Mouse (Mus musculus): ENCODE data around the gene Gm10272. TPM values are rescaled to one million over a fixed set of nuclear protein-coding genes. Genes with fewer than 3 reads are reported as not detected.
"Not testable (repeated sequence)": the region's sequence is repeated elsewhere in the genome, so short reads cannot be mapped to it uniquely, and the experiment has no call there.

Gene Gm10272
- polyA plus RNA-seq, 1 experiment from 2014 or later, result not detected

- not testable (repeated sequence) for H3K27ac ChIP-seq (ENCODE audit: low read depth, low read length); ATAC-seq (replicated peaks; ENCODE audit: low FRiP score); H3K9ac ChIP-seq (ENCODE audit: low read length); H3K4me2 ChIP-seq (ENCODE audit: low read depth, low read length, severe bottlenecking); H3K9me3 ChIP-seq (ENCODE audit: control insufficient read depth, low read length); DNase-seq (ENCODE audit: low spot score); H3K4me3 ChIP-seq (ENCODE audit: low read depth, low read length); H3K27me3 ChIP-seq (ENCODE audit: control insufficient read depth, insufficient read depth, low read length); H3K36me3 ChIP-seq (ENCODE audit: control insufficient read depth, insufficient read depth, low read length); H3K4me1 ChIP-seq (replicated peaks; ENCODE audit: control insufficient read depth, insufficient read depth, low read length)
- 63% methylated on average over 4 of the region's 5 CpGs for WGBS
These were observed 35.7 kb downstream of the Gm10272 start, which contains the start of gene Gm18596 for GRCm38 (mm10) chr10:77741924-77742688. Gene Gm18596, minus strand, starts transcription at chr10:77742638.

GRCm38 (mm10) chr10:77750686-77751085 lies 44.3 kb downstream of the Gm10272 start:
- WGBS, result 89% methylated on average over 1 of the region's 1 CpGs
- not testable (repeated sequence) for DNase-seq (ENCODE audit: low spot score)

GRCm38 (mm10) chr10:77751254-77751653 lies 44.8 kb downstream of the Gm10272 start, which contains the start of gene Gm9736:
Gene Gm9736, minus strand, starts transcription at chr10:77751354.
- not testable (repeated sequence) for ATAC-seq (replicated peaks; ENCODE audit: low FRiP score); H3K4me3 ChIP-seq (ENCODE audit: low read depth, low read length); H3K9ac ChIP-seq (ENCODE audit: low read length); H3K36me3 ChIP-seq (ENCODE audit: control insufficient read depth, insufficient read depth, low read length); H3K4me2 ChIP-seq (ENCODE audit: low read depth, low read length, severe bottlenecking); H3K4me1 ChIP-seq (replicated peaks; ENCODE audit: control insufficient read depth, insufficient read depth, low read length); DNase-seq (ENCODE audit: low spot score); H3K9me3 ChIP-seq (ENCODE audit: control insufficient read depth, low read length); H3K27me3 ChIP-seq (ENCODE audit: control insufficient read depth, insufficient read depth, low read length); H3K27ac ChIP-seq (ENCODE audit: low read depth, low read length)
- WGBS, result 67% methylated on average over 1 of the region's 1 CpGs

More at GRCm38 (mm10) chr10:77750686-77751085, 44.3 kb downstream of the Gm10272 start:
- H3K4me1 ChIP-seq (replicated peaks; ENCODE audit: control insufficient read depth, insufficient read depth, low read length); H3K9me3 ChIP-seq (ENCODE audit: control insufficient read depth, low read length); H3K4me2 ChIP-seq (ENCODE audit: low read depth, low read length, severe bottlenecking); H3K27me3 ChIP-seq (ENCODE audit: control insufficient read depth, insufficient read depth, low read length); ATAC-seq (replicated peaks; ENCODE audit: low FRiP score); H3K4me3 ChIP-seq (ENCODE audit: low read depth, low read length); H3K27ac ChIP-seq (ENCODE audit: low read depth, low read length); H3K36me3 ChIP-seq (ENCODE audit: control insufficient read depth, insufficient read depth, low read length); H3K9ac ChIP-seq (ENCODE audit: low read length): not testable (repeated sequence)

GRCm38 (mm10) chr10:77752312-77752711 lies 45.9 kb downstream of the Gm10272 start:
- not testable (repeated sequence) for H3K9me3 ChIP-seq (ENCODE audit: control insufficient read depth, low read length); H3K27ac ChIP-seq (ENCODE audit: low read depth, low read length); DNase-seq (ENCODE audit: low spot score); H3K36me3 ChIP-seq (ENCODE audit: control insufficient read depth, insufficient read depth, low read length); ATAC-seq (replicated peaks; ENCODE audit: low FRiP score); H3K4me3 ChIP-seq (ENCODE audit: low read depth, low read length); H3K4me2 ChIP-seq (ENCODE audit: low read depth, low read length, severe bottlenecking); H3K9ac ChIP-seq (ENCODE audit: low read length); H3K27me3 ChIP-seq (ENCODE audit: control insufficient read depth, insufficient read depth, low read length); H3K4me1 ChIP-seq (replicated peaks; ENCODE audit: control insufficient read depth, insufficient read depth, low read length)
- WGBS, result 71% methylated on average over 3 of the region's 3 CpGs

GRCm38 (mm10) chr10:77753448-77753847 lies 47.0 kb downstream of the Gm10272 start:
- no peaks in the 10 kb centered on the region for H3K36me3 ChIP-seq (ENCODE audit: control insufficient read depth, insufficient read depth, low read length)

More at GRCm38 (mm10) chr10:77753448-77753847, 47.0 kb downstream of the Gm10272 start:
- no peak overlapping the region for H3K27ac ChIP-seq (ENCODE audit: low read depth, low read length)
- no peaks in the 10 kb centered on the region for H3K9me3 ChIP-seq (ENCODE audit: control insufficient read depth, low read length)
- ATAC-seq (replicated peaks; ENCODE audit: low FRiP score) (no peak), DNase-seq (ENCODE audit: low spot score) (no peak)
- no peaks in the 10 kb centered on the region for H3K27me3 ChIP-seq (ENCODE audit: control insufficient read depth, insufficient read depth, low read length)
- H3K4me1 ChIP-seq (replicated peaks; ENCODE audit: control insufficient read depth, insufficient read depth, low read length), result no peaks in the 10 kb centered on the region
- no peak overlapping the region for H3K9ac ChIP-seq (ENCODE audit: low read length)
- no peak overlapping the region for H3K4me2 ChIP-seq (ENCODE audit: low read depth, low read length, severe bottlenecking)
- H3K4me3 ChIP-seq (ENCODE audit: low read depth, low read length), result no peak overlapping the region

Other genes starting within 250 kb of the Gm10272 start
- 40.6 and 41.9 TPM in 2 replicates for gene Fam207a, start 190.8 kb upstream of the Gm10272 start, polyA plus RNA-seq (2014; fragmentation: Nextera tagmentation; extraction: Ambion mirVana)
- 1.2 and 1.3 TPM in 2 replicates for gene Itgb2, start 176.4 kb upstream of the Gm10272 start, polyA plus RNA-seq (2014; fragmentation: Nextera tagmentation; extraction: Ambion mirVana)
- gene Pttg1ip, start 124.9 kb upstream of the Gm10272 start, polyA plus RNA-seq (2014; fragmentation: Nextera tagmentation; extraction: Ambion mirVana), result 69.0 and 73.8 TPM in 2 replicates
- 336 and 367 TPM in 2 replicates for gene Sumo3, start 100.5 kb upstream of the Gm10272 start, polyA plus RNA-seq (2014; fragmentation: Nextera tagmentation; extraction: Ambion mirVana)
- not detected in 2 replicates for gene Gm49325, start 100.4 kb upstream of the Gm10272 start, polyA plus RNA-seq (2014; fragmentation: Nextera tagmentation; extraction: Ambion mirVana)
- 76.7 and 78.1 TPM in 2 replicates for gene Ube2g2, start 84.4 kb upstream of the Gm10272 start, polyA plus RNA-seq (2014; fragmentation: Nextera tagmentation; extraction: Ambion mirVana)
- gene Tspear, start 20.1 kb upstream of the Gm10272 start, polyA plus RNA-seq (2014; fragmentation: Nextera tagmentation; extraction: Ambion mirVana), result 1.4 and 1.5 TPM in 2 replicates
- gene Gm19402, start 15.9 kb upstream of the Gm10272 start, polyA plus RNA-seq (2014; fragmentation: Nextera tagmentation; extraction: Ambion mirVana), result not detected in 2 replicates
- not detected in 2 replicates for gene Gm9508, start 9.4 kb upstream of the Gm10272 start, polyA plus RNA-seq (2014; fragmentation: Nextera tagmentation; extraction: Ambion mirVana)
- not detected in 2 replicates for gene Gm10024, start 4.8 kb downstream of the Gm10272 start, polyA plus RNA-seq (2014; fragmentation: Nextera tagmentation; extraction: Ambion mirVana)
- not detected in 2 replicates for gene Gm10142, start 9.2 kb downstream of the Gm10272 start, polyA plus RNA-seq (2014; fragmentation: Nextera tagmentation; extraction: Ambion mirVana)
- gene Krtap12-1, start 14.0 kb downstream of the Gm10272 start, polyA plus RNA-seq (2014; fragmentation: Nextera tagmentation; extraction: Ambion mirVana), result not detected in 2 replicates
- gene Gm10100, start 19.9 kb downstream of the Gm10272 start, polyA plus RNA-seq (2014; fragmentation: Nextera tagmentation; extraction: Ambion mirVana), result not detected in 2 replicates
- not detected in 2 replicates for gene Gm18596, start 36.0 kb downstream of the Gm10272 start, polyA plus RNA-seq (2014; fragmentation: Nextera tagmentation; extraction: Ambion mirVana)
- not detected in 2 replicates for gene Gm9736, start 44.7 kb downstream of the Gm10272 start, polyA plus RNA-seq (2014; fragmentation: Nextera tagmentation; extraction: Ambion mirVana)
- gene Gm3233, start 53.1 kb downstream of the Gm10272 start, polyA plus RNA-seq (2014; fragmentation: Nextera tagmentation; extraction: Ambion mirVana), result not detected in 2 replicates
- not detected in 2 replicates for gene Gm3238, start 64.7 kb downstream of the Gm10272 start, polyA plus RNA-seq (2014; fragmentation: Nextera tagmentation; extraction: Ambion mirVana)
- gene Gm7138, start 70.3 kb downstream of the Gm10272 start, polyA plus RNA-seq (2014; fragmentation: Nextera tagmentation; extraction: Ambion mirVana), result not detected in 2 replicates
- not detected in 2 replicates for gene Gm3250, start 75.9 kb downstream of the Gm10272 start, polyA plus RNA-seq (2014; fragmentation: Nextera tagmentation; extraction: Ambion mirVana)
- gene Gm7137, start 81.6 kb downstream of the Gm10272 start, polyA plus RNA-seq (2014; fragmentation: Nextera tagmentation; extraction: Ambion mirVana), result not detected in 2 replicates
- not detected in 2 replicates for gene Gm9639, start 88.5 kb downstream of the Gm10272 start, polyA plus RNA-seq (2014; fragmentation: Nextera tagmentation; extraction: Ambion mirVana)
- gene Gm19668, start 92.5 kb downstream of the Gm10272 start, polyA plus RNA-seq (2014; fragmentation: Nextera tagmentation; extraction: Ambion mirVana), result not detected in 2 replicates
- gene Gm9507, start 105.2 kb downstream of the Gm10272 start, polyA plus RNA-seq (2014; fragmentation: Nextera tagmentation; extraction: Ambion mirVana), result not detected in 2 replicates
- not detected in 2 replicates for gene Gm2696, start 108.1 kb downstream of the Gm10272 start, polyA plus RNA-seq (2014; fragmentation: Nextera tagmentation; extraction: Ambion mirVana)
- gene Krtap10-4, start 120.5 kb downstream of the Gm10272 start, polyA plus RNA-seq (2014; fragmentation: Nextera tagmentation; extraction: Ambion mirVana), result not detected in 2 replicates
- not detected in 2 replicates for gene Krtap10-10, start 129.3 kb downstream of the Gm10272 start, polyA plus RNA-seq (2014; fragmentation: Nextera tagmentation; extraction: Ambion mirVana)
- gene Gm36176, start 140.2 kb downstream of the Gm10272 start, polyA plus RNA-seq (2014; fragmentation: Nextera tagmentation; extraction: Ambion mirVana), result not detected in 2 replicates
- gene Gm10318, start 146.2 kb downstream of the Gm10272 start, polyA plus RNA-seq (2014; fragmentation: Nextera tagmentation; extraction: Ambion mirVana), result not detected in 2 replicates
- gene Gm3285, start 155.3 kb downstream of the Gm10272 start, polyA plus RNA-seq (2014; fragmentation: Nextera tagmentation; extraction: Ambion mirVana), result not detected in 2 replicates
- 3.5 and 3.9 TPM in 2 replicates for gene Lrrc3, start 195.9 kb downstream of the Gm10272 start, polyA plus RNA-seq (2014; fragmentation: Nextera tagmentation; extraction: Ambion mirVana)